Mouse (Mus musculus): ENCODE data around the gene Ctla4. TPM values are rescaled to one million over a fixed set of nuclear protein-coding genes. Genes with fewer than 3 reads are reported as not detected.

Ctla4 gene
- polyA plus RNA-seq, 1 experiment from 2014 or later, result 0.13 TPM

GRCm38 (mm10) chr1:60904456-60904978, 17.7 kb downstream of the Ctla4 start:
- Histone ChIP-seq H3K4me3 (no peak overlapping the region), H3K9ac (no peak overlapping the region), H3K9me3 (no peaks in the 10 kb centered on the region), H3K36me3 (no peaks in the 10 kb centered on the region), H3K4me1 (no peaks in the 10 kb centered on the region), H3K27ac (replicated peaks) (no peak overlapping the region), H3K27me3 (replicated peaks) (no peaks in the 10 kb centered on the region), H3K4me2 (no peak overlapping the region)
- 77% methylated on average over 2 of the region's 2 CpGs for WGBS
- no peak for ATAC-seq (ENCODE audit: extremely low read depth, insufficient number of reproducible peaks, low FRiP score, low TSS enrichment)

GRCm38 (mm10) chr1:60907466-60907865, 20.7 kb downstream of the Ctla4 start:
- Histone ChIP-seq H3K36me3 (no peaks in the 10 kb centered on the region), H3K27me3 (replicated peaks) (no peaks in the 10 kb centered on the region), H3K4me1 (no peaks in the 10 kb centered on the region), H3K27ac (replicated peaks) (no peak overlapping the region), H3K9ac (no peak overlapping the region), H3K4me2 (no peak overlapping the region), H3K4me3 (no peak overlapping the region), H3K9me3 (no peaks in the 10 kb centered on the region)
- no peak for ATAC-seq (ENCODE audit: extremely low read depth, insufficient number of reproducible peaks, low FRiP score, low TSS enrichment)
- 66% methylated on average over 3 of the region's 3 CpGs for WGBS

GRCm38 (mm10) chr1:60908751-60909161, 22.0 kb downstream of the Ctla4 start:
- Histone ChIP-seq H3K27me3 (replicated peaks) (no peaks in the 10 kb centered on the region), H3K4me3 (no peak overlapping the region), H3K4me1 (no peaks in the 10 kb centered on the region), H3K4me2 (no peak overlapping the region), H3K9me3 (no peaks in the 10 kb centered on the region), H3K36me3 (no peaks in the 10 kb centered on the region), H3K9ac (no peak overlapping the region), H3K27ac (replicated peaks) (no peak overlapping the region)
- WGBS, result 77% methylated on average over 9 of the region's 9 CpGs
- ATAC-seq (ENCODE audit: extremely low read depth, insufficient number of reproducible peaks, low FRiP score, low TSS enrichment), result no peak

GRCm38 (mm10) chr1:60909746-60910145, 22.9 kb downstream of the Ctla4 start:
- H3K27me3 ChIP-seq (replicated peaks), result no peaks in the 10 kb centered on the region
- H3K9me3 ChIP-seq, result no peaks in the 10 kb centered on the region
- H3K4me3 ChIP-seq, result no peak overlapping the region
- no peak overlapping the region for H3K4me2 ChIP-seq
- H3K36me3 ChIP-seq, result no peaks in the 10 kb centered on the region
- H3K9ac ChIP-seq, result no peak overlapping the region
- no peak overlapping the region for H3K27ac ChIP-seq (replicated peaks)
- ATAC-seq (ENCODE audit: extremely low read depth, insufficient number of reproducible peaks, low FRiP score, low TSS enrichment), result no peak
- no peaks in the 10 kb centered on the region for H3K4me1 ChIP-seq
- WGBS, result 50% methylated on average over 1 of the region's 1 CpGs

- no peak for ATAC-seq (ENCODE audit: extremely low read depth, insufficient number of reproducible peaks, low FRiP score, low TSS enrichment)
- no peak overlapping the region for H3K4me3 ChIP-seq
- H3K27ac ChIP-seq (replicated peaks), result no peak overlapping the region
- no peaks in the 10 kb centered on the region for H3K27me3 ChIP-seq (replicated peaks)
- no peak overlapping the region for H3K4me2 ChIP-seq
- H3K36me3 ChIP-seq, result no peaks in the 10 kb centered on the region
- 62% methylated on average over 1 of the region's 1 CpGs for WGBS
- no peak overlapping the region for H3K9ac ChIP-seq
- H3K9me3 ChIP-seq, result no peaks in the 10 kb centered on the region
- H3K4me1 ChIP-seq, result no peaks in the 10 kb centered on the region
These were observed 24.0 kb downstream of the Ctla4 start for GRCm38 (mm10) chr1:60910796-60911195.

GRCm38 (mm10) chr1:60911631-60912030, 24.8 kb downstream of the Ctla4 start:
- no peak for ATAC-seq (ENCODE audit: extremely low read depth, insufficient number of reproducible peaks, low FRiP score, low TSS enrichment)
- H3K4me2 ChIP-seq, result no peak overlapping the region
- no peaks in the 10 kb centered on the region for H3K9me3 ChIP-seq
- no peaks in the 10 kb centered on the region for H3K36me3 ChIP-seq
- H3K27ac ChIP-seq (replicated peaks), result no peak overlapping the region
- no peak overlapping the region for H3K4me3 ChIP-seq
- no peak overlapping the region for H3K9ac ChIP-seq
- 71% methylated on average over 3 of the region's 3 CpGs for WGBS
- H3K4me1 ChIP-seq, result peaks cover 8% of the 10 kb centered on the region
- no peaks in the 10 kb centered on the region for H3K27me3 ChIP-seq (replicated peaks)

GRCm38 (mm10) chr1:60913305-60913704, 26.5 kb downstream of the Ctla4 start:
- no peak for ATAC-seq (ENCODE audit: extremely low read depth, insufficient number of reproducible peaks, low FRiP score, low TSS enrichment)
- Histone ChIP-seq H3K4me3 (no peak overlapping the region), H3K4me2 (no peak overlapping the region), H3K27ac (replicated peaks) (no peak overlapping the region), H3K36me3 (no peaks in the 10 kb centered on the region), H3K27me3 (replicated peaks) (no peaks in the 10 kb centered on the region), H3K4me1 (peaks cover 18% of the 10 kb centered on the region), H3K9me3 (no peaks in the 10 kb centered on the region), H3K9ac (no peak overlapping the region)
- 80% methylated on average over 4 of the region's 4 CpGs for WGBS

GRCm38 (mm10) chr1:60916281-60916781, 29.5 kb downstream of the Ctla4 start:
- 46% methylated on average over 10 of the region's 10 CpGs for WGBS
- H3K4me3 ChIP-seq, result no peak overlapping the region
- H3K9ac ChIP-seq, result no peak overlapping the region
- no peak for ATAC-seq (ENCODE audit: extremely low read depth, insufficient number of reproducible peaks, low FRiP score, low TSS enrichment)
- H3K36me3 ChIP-seq, result no peaks in the 10 kb centered on the region
- peaks cover 27% of the 10 kb centered on the region for H3K4me1 ChIP-seq
- no peak overlapping the region for H3K4me2 ChIP-seq
- no peaks in the 10 kb centered on the region for H3K27me3 ChIP-seq (replicated peaks)
- no peaks in the 10 kb centered on the region for H3K9me3 ChIP-seq
- no peak overlapping the region for H3K27ac ChIP-seq (replicated peaks)

GRCm38 (mm10) chr1:60920493-60921355, 33.9 kb downstream of the Ctla4 start:
- Histone ChIP-seq H3K4me2 (peak overlapping the region; percentile 28; the same call in 1 of the 2 replicates), H3K9ac (no peak overlapping the region), H3K27me3 (replicated peaks) (no peaks in the 10 kb centered on the region), H3K9me3 (no peaks in the 10 kb centered on the region), H3K27ac (replicated peaks) (no peak overlapping the region), H3K4me3 (no peak overlapping the region), H3K36me3 (no peaks in the 10 kb centered on the region), H3K4me1 (peaks cover 27% of the 10 kb centered on the region)
- no peak for ATAC-seq (ENCODE audit: extremely low read depth, insufficient number of reproducible peaks, low FRiP score, low TSS enrichment)
- WGBS, result 80% methylated on average over 24 of the region's 24 CpGs

GRCm38 (mm10) chr1:60929036-60929435, 42.2 kb downstream of the Ctla4 start:
- 87% methylated on average over 3 of the region's 3 CpGs for WGBS
- H3K36me3 ChIP-seq, result no peaks in the 10 kb centered on the region
- H3K9me3 ChIP-seq, result no peaks in the 10 kb centered on the region
- no peak overlapping the region for H3K9ac ChIP-seq
- H3K27ac ChIP-seq (replicated peaks), result no peak overlapping the region
- H3K27me3 ChIP-seq (replicated peaks), result no peaks in the 10 kb centered on the region
- H3K4me1 ChIP-seq, result no peaks in the 10 kb centered on the region
- no peak overlapping the region for H3K4me2 ChIP-seq
- H3K4me3 ChIP-seq, result no peak overlapping the region
- no peak for ATAC-seq (ENCODE audit: extremely low read depth, insufficient number of reproducible peaks, low FRiP score, low TSS enrichment)

GRCm38 (mm10) chr1:60930397-60930796, 43.6 kb downstream of the Ctla4 start:
- Histone ChIP-seq H3K27ac (replicated peaks) (no peak overlapping the region), H3K9ac (no peak overlapping the region), H3K27me3 (replicated peaks) (no peaks in the 10 kb centered on the region), H3K4me2 (no peak overlapping the region), H3K4me3 (no peak overlapping the region), H3K4me1 (peaks cover 2% of the 10 kb centered on the region), H3K36me3 (no peaks in the 10 kb centered on the region), H3K9me3 (no peaks in the 10 kb centered on the region)
- no peak for ATAC-seq (ENCODE audit: extremely low read depth, insufficient number of reproducible peaks, low FRiP score, low TSS enrichment)
- WGBS, result 67% methylated on average over 7 of the region's 7 CpGs
